Mouse (Mus musculus) liver, postnatal 0 days (tissue): ENCODE data around the gene Mpdu1. TPM values are rescaled to one million over a fixed set of nuclear protein-coding genes. Genes with fewer than 3 reads are reported as not detected.

Experiments used
- ATAC-seq: fragments of 200-750 bp; cut with Nextera tagmentation; 2 replicates; pipeline ENCODE4 v1.8.0; 2017; ENCODE audit warnings: mild to moderate bottlenecking, moderate library complexity
- DNase-seq: peaks from one replicate; pipeline ENCODE4 v3.0.0-alpha.2; 2016
- H3K27ac ChIP-seq: fragments of 300-500 bp; sonication (generic); 2 replicates; pipeline ENCODE4 v1.5.1; 2014; ENCODE audit warnings: antibody characterized with exemption, moderate library complexity, mild to moderate bottlenecking, low read depth
- H3K27me3 ChIP-seq: fragments of 300-500 bp; sonication (generic); 2 replicates; pipeline ENCODE4 v1.6.1; 2014; ENCODE audit warnings: low read length, control low read depth, mixed read lengths; ENCODE audit not compliant: insufficient read depth
- H3K36me3 ChIP-seq: fragments of 300-500 bp; sonication (generic); replicated peaks from 2 replicates; pipeline ENCODE4 v1.6.1; 2014; ENCODE audit warnings: mild to moderate bottlenecking, control low read depth, low read length, moderate library complexity, mixed read lengths; ENCODE audit not compliant: insufficient read depth
- H3K4me1 ChIP-seq: fragments of 300-500 bp; sonication (generic); 2 replicates; pipeline ENCODE4 v1.6.1; 2014; ENCODE audit warnings: antibody characterized with exemption, mild to moderate bottlenecking, control low read depth; ENCODE audit not compliant: insufficient read depth
- H3K4me2 ChIP-seq: fragments of 300-500 bp; sonication (generic); 2 replicates; pipeline ENCODE4 v1.6.1; 2014; ENCODE audit warnings: low read depth, mild to moderate bottlenecking, low read length, moderate library complexity, mixed read lengths
- H3K4me3 ChIP-seq: fragments of 300-500 bp; sonication (generic); 2 replicates; pipeline ENCODE4 v1.5.1; 2014; ENCODE audit warnings: low read depth, low read length
- H3K9ac ChIP-seq: fragments of 300-500 bp; sonication (generic); replicated peaks from 2 replicates; pipeline ENCODE4 v1.6.1; 2014; ENCODE audit warnings: mild to moderate bottlenecking, moderate library complexity
- H3K9me3 ChIP-seq: fragments of 300-500 bp; sonication (generic); 2 replicates; pipeline ENCODE4 v1.6.1; 2016; ENCODE audit warnings: mild to moderate bottlenecking, control low read depth, low read length, mixed read lengths
- CTCF ChIP-seq: sonication (generic); IDR thresholded peaks from 2 replicates; pipeline ENCODE4 v1.5.1; 2016; ENCODE audit warnings: antibody characterized with exemption, low read depth
- EP300 ChIP-seq: IDR thresholded peaks from 2 replicates; pipeline ENCODE4 v1.6.1; 2016; ENCODE audit warnings: antibody characterized with exemption, low read depth, mild to moderate bottlenecking
- WGBS: fragments of 180-500 bp; shearing (Covaris S2); extraction: QIAGEN DNeasy Blood & Tissue Kit; methylation state at CpG from one replicate; pipeline ENCODE4 v1.1.7; 2014; ENCODE audit not compliant: insufficient replicate concordance; 5-methylcytosine and 5-hydroxymethylcytosine counted together
- polyA plus RNA-seq: library from polyadenylated mRNA; unstranded; fragments of >200 nt; fragmentation: Nextera tagmentation; extraction: Ambion mirVana; gene quantifications from 2 replicates; pipeline ENCODE4 v1.2.1, GENCODE M21; 2015

Gene Mpdu1
- polyA plus RNA-seq, 1 experiment from 2014 or later: 41.0 TPM

GRCm38 (mm10) chr11:69699595-69699994, 37.2 kb upstream of the Mpdu1 start:
- Histone ChIP-seq H3K27ac (no peak overlapping the region), H3K27me3 (no peaks in the 10 kb centered on the region), H3K4me3 (no peak overlapping the region), H3K36me3 (no peaks in the 10 kb centered on the region), H3K4me1 (peaks cover 10% of the 10 kb centered on the region), H3K4me2 (no peak overlapping the region), H3K9me3 (no peaks in the 10 kb centered on the region), H3K9ac (no peak overlapping the region)
- 16% methylated on average over 1 of the region's 1 CpGs for WGBS
- ATAC-seq (no peak), DNase-seq (no peak)
- no peak for TF ChIP-seq CTCF
- TF ChIP-seq EP300: no peak

- Histone ChIP-seq H3K9ac (no peak overlapping the region), H3K27me3 (no peaks in the 10 kb centered on the region), H3K27ac (no peak overlapping the region), H3K4me2 (no peak overlapping the region), H3K4me3 (no peak overlapping the region), H3K9me3 (no peaks in the 10 kb centered on the region), H3K4me1 (peaks cover 10% of the 10 kb centered on the region), H3K36me3 (no peaks in the 10 kb centered on the region)
- WGBS: 66% methylated on average over 5 of the region's 5 CpGs
- TF ChIP-seq CTCF: peak; percentile 46
- no peak for TF ChIP-seq EP300
- ATAC-seq (no peak), DNase-seq (no peak)
Observed at GRCm38 (mm10) chr11:69698574-69698973, 36.1 kb upstream of the Mpdu1 start.

GRCm38 (mm10) chr11:69697396-69697795, 35.0 kb upstream of the Mpdu1 start:
- DNase-seq (no peak), ATAC-seq (no peak)
- TF ChIP-seq EP300: no peak
- TF ChIP-seq CTCF: no peak
- Histone ChIP-seq H3K4me2 (no peak overlapping the region), H3K9me3 (no peaks in the 10 kb centered on the region), H3K4me3 (no peak overlapping the region), H3K27ac (no peak overlapping the region), H3K4me1 (peaks cover 17% of the 10 kb centered on the region), H3K27me3 (no peaks in the 10 kb centered on the region), H3K36me3 (no peaks in the 10 kb centered on the region), H3K9ac (no peak overlapping the region)
- WGBS: 72% methylated on average over 3 of the region's 3 CpGs

- Histone ChIP-seq H3K4me3 (peak within 1 kb of the TSS; percentile 50), H3K27me3 (no peaks in the 10 kb centered on the region), H3K4me2 (peak within 1 kb of the TSS; percentile 70), H3K9ac (peak within 1 kb of the TSS; percentile 66), H3K27ac (peak within 1 kb of the TSS; percentile 73), H3K36me3 (no peaks in the 10 kb centered on the region), H3K4me1 (peaks cover 19% of the 10 kb centered on the region), H3K9me3 (no peaks in the 10 kb centered on the region)
- DNase-seq (peak; percentile 73), ATAC-seq (peak; percentile 70)
- 11% methylated on average over 25 of the region's 41 CpGs for WGBS
- no peak for TF ChIP-seq EP300
- peak; percentile 19; the same call in 1 of the 2 replicates for TF ChIP-seq CTCF
Observed at GRCm38 (mm10) chr11:69695361-69696181, 33.1 kb upstream of the Mpdu1 start, which contains the start of the genes Tnfsf12 and Tnfsfm13. Tnfsf12 (minus strand) TSS chr11:69695849. Tnfsfm13 (minus strand) TSS chr11:69696098.

- H3K4me3 ChIP-seq: peak overlapping the region; percentile 50
- no peaks in the 10 kb centered on the region for H3K36me3 ChIP-seq
- no peaks in the 10 kb centered on the region for H3K27me3 ChIP-seq
- peak overlapping the region; percentile 66; the same call in 1 of the 2 replicates for H3K9ac ChIP-seq
- 42% methylated on average over 6 of the region's 6 CpGs for WGBS
- peak overlapping the region; percentile 73 for H3K27ac ChIP-seq
- TF ChIP-seq EP300 (no peak), CTCF (no peak)
- ATAC-seq: no peak
- DNase-seq: no peak
- no peaks in the 10 kb centered on the region for H3K9me3 ChIP-seq
- H3K4me2 ChIP-seq: peak overlapping the region; percentile 70
- H3K4me1 ChIP-seq: peaks cover 19% of the 10 kb centered on the region
Observed at GRCm38 (mm10) chr11:69695046-69695360, 32.6 kb upstream of the Mpdu1 start.

GRCm38 (mm10) chr11:69693421-69693965, 31.1 kb upstream of the Mpdu1 start:
- H3K27ac ChIP-seq: peak overlapping the region; percentile 59
- DNase-seq (no peak), ATAC-seq (no peak)
- WGBS: 59% methylated on average over 11 of the region's 11 CpGs
- H3K4me3 ChIP-seq: no peak overlapping the region
- no peaks in the 10 kb centered on the region for H3K27me3 ChIP-seq
- 0 out of 2 replicates have a peak overlapping the region, but pooled peaks have one; percentile 7 for H3K9ac ChIP-seq
- TF ChIP-seq EP300: no peak
- no peak for TF ChIP-seq CTCF
- no peaks in the 10 kb centered on the region for H3K36me3 ChIP-seq
- H3K4me2 ChIP-seq: no peak overlapping the region
- no peaks in the 10 kb centered on the region for H3K9me3 ChIP-seq
- peaks cover 19% of the 10 kb centered on the region for H3K4me1 ChIP-seq
